Mouse (Mus musculus): ENCODE results near the gene Polr2h.
"Not testable (repeated sequence)": the region's sequence is repeated elsewhere in the genome, so short reads cannot be mapped to it uniquely, and the experiment has no call there.

The Polr2h gene

DNA sequence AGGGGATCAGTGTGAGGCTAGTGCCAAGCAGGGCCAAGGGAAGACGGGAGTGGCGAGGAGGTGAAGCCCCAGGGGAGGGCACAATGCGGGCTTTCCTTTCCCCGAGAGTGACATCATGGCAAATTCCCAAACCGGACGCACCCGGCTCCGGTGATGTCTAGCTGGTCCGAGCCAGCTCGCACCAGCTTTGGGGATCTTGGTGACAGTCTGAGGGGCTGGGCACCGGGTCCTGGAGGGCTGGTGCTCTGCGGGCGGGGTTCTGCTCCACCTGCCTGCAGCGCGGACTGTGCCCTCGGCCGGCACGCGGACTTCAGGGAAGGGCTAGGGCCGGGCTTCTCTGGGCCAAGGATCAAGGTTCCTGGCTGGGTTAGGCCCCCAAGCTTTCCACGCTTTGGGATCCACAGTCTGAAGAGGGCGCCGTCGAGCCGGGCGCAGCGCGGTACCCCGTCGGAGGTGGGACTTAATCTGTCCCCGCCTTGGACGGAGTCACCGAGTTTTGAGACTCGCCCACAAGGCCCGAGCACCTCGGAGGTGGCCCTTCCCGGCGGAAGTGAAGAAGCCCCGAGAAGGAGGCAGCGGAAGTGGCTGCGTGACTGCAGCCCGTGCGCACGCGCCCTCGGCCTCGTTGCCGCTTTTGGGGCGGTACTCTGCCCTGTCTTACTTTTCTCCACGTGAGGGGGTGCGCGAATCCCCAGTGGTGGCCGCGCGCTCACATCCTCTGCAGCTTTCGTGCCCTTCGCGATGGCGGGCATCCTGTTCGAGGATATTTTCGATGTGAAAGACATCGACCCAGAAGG, at the start of gene Polr2h, which contains the start of gene Clcn2:
Gene Polr2h, plus strand, starts transcription at position 485 of the 797 bp plus-strand sequence.
Gene Clcn2, minus strand, starts transcription at position 566 of the 797 bp plus-strand sequence.
- peak; percentile 98 for DNase-seq

DNA sequence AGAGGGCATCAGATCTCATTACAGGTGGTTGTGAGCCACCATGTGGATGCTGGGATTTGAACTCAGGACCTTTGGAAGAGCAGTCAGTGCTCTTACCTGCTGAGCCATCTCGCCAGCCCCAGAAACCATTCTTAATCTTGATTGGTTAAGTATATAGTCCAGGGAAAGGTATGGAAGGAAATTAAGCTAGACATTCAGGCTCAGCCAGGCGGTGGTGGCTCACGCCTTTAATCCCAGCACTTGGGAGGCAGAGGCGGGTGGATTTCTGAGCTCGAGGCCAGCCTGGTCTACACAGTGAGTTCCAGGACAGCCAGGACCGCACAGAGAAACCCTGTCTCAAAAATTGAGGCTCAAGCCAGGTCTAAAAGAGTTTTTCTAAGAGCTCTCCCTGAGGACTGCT, 49.5 kb upstream of the Polr2h start, which contains the start of gene Eif4g1:
Gene Eif4g1, plus strand, starts transcription at position 301 of the 400 bp plus-strand sequence.
- DNase-seq = not testable (repeated sequence)

DNA sequence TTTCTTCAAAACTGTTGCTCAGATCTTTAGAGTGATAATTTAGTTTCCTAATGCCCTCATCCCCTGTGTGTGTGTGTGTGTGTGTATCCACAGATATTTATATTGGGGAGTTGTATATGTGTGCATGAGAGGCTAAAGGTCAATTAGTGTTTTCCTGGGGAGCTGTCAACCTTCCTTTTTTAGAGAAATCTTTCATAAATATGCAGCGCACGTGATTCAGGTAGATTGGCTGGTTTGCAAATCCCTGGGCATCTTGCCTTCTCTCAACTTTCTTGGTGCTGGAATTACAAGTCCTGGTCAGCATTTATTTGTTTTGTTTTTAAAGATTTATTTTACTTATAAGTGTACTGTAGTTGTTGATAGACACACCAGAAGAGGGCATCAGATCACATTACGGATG, 47.2 kb upstream of the Polr2h start:
- DNase-seq = no peak

DNA sequence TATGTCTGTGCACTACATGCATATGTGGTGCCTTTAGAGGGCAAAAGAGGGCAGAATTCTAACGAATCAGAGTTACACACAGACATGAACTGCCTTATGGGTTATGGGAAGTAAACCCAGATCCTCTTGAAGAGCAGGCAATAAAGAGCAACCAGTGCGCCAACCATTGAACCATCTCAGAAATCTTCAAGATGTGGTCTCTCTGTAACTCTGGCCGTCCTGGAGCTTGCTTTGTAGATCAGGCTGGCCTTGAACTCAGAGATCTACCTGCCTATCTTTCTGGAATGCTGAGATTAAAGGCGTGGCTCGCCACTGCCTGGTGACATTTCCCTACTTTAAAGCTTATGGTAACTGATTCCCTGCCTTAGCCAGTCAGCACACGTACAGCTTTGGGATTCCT, 45.6 kb upstream of the Polr2h start:
- DNase-seq = no peak

DNA sequence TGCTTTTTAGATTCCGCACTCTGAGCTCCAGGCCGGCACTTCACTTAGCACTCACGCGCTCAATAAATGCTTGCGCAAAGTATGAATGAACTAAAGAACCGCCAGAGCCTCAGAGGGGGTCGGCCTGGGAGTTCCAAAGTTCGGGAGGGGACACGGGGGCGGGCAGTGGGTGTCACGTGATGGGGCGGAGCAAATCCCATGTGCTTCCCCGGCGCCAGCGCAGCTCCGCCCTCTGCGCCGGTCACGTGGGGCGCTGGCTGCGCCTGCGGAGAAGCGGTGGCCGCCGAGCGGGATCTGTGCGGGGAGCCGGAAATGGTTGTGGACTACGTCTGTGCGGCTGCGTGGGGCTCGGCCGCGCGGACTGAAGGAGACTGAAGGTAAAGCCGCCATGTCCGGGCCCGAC, 45.0 kb upstream of the Polr2h start:
- peak; percentile 98 for DNase-seq

DNA sequence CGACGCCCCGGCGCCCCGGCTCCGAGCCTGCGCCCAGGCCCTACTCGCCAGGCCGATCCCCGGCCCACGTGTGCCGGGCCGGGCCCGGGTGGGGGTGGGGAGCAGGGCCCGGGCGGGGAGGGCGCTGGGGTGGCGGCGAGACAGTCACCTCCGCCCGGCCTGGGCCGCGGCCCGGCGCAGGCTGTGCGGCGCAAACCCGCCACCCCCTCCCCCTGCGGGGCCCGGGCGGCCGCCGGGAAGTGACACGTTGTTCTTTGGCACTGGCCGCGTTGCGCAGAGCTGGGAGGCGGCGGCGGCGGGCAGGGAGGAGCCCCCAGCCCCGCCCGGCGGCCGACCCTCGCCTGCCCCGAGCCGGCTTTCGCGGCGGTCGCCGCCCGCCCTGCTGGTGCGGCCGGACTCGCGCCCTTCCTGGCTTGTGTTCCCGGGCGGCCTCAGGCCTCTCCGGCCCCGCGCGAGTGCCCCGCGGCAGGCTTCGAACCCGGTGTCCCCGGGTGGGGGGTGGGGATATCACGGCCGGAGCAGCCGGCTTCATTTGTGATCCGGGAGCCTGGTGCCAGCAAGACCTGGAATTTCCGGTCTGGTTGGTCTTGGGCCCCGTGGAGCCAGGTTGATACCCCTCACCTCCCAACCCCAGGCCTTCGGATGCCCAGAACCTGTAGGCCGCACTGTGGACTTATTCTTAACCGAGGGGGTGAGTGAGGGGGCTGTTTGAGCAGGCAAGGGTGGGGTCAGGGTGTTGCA, 44.3 kb upstream of the Polr2h start:
- DNase-seq = peak; percentile 80

DNA sequence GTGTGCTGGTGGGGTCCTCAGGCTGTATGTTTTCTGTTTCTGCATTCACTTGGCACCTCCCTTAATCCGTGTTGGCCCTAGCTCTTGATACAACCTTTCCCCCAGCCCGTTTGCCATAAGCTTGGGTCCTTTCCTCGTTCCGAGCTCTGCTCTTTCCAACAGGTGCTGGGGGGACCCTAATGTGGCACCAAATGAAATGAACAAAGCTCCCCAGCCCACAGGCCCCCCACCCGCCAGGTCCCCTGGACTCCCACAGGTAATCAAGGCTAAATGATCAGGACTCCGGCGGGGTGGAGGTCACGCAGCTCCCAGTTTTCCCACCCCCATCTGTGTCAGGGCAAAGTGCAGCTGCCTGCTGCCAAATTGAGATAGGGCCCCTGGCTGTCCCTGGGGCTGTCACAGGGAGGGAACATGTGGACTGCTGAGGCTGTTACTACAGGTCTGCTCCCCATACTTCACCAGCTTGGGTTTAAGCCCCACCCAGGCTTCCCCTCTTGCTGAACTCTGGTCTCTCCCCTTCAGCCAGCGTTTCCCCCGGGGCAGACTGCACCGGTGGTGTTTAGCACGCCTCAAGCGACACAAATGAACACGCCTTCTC, 43.7 kb upstream of the Polr2h start:
- peak; percentile 63 for DNase-seq

DNA sequence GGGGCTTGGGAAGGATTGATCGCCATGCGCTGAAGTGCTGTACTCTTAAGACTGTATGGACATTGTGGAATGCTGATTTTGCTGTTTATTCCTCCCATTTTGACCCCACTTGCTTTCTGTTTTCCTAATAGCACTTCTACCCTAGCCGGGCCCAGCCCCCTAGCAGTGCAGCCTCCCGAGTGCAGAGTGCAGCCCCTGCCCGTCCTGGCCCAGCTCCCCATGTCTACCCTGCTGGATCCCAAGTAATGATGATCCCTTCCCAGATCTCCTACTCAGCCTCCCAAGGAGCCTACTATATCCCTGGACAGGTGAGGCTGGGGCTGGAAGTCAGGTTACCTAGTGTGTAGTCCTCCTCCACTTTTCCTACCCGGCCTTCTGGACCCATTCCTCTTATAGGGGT, 42.3 kb upstream of the Polr2h start:
- no peak for DNase-seq

DNA sequence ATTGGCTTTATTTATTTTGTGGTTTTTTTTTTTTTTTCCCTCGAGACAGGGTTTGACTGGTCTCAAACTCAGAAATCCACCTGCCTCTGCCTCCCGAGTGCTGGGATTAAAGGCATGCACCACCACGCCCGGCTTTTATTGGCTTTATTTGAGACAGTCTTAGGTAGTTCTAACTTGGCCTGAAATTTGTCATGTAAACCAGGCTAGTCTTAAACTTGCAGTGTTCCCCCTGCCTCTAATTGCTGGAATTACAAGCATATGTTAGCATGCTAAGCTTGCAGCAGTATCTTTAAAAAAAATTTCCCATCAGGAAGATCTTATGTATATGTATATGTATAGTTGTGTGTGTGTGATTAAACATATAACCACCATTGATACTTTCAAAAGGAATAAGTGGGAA, 40.8 kb upstream of the Polr2h start:
- DNase-seq = no peak

DNA sequence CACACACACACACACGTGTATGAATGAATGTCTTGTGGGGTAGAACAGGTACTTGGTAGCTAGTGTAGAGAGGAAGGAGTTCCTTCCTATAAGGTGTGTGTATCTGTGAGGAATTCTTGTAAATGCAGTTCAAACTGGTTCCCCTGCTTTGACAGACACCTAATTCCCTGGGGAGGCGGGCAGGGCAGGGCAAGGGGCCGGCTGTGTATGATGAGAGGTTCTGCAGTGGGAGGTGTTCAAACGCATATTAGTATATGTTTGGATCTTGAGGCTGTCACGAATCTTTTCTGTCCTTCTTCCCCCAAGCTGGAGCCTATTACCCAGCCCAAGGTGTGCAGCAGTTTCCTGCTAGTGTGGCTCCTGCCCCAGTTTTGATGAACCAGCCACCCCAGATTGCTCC, 40.1 kb upstream of the Polr2h start:
- DNase-seq = no peak

DNA sequence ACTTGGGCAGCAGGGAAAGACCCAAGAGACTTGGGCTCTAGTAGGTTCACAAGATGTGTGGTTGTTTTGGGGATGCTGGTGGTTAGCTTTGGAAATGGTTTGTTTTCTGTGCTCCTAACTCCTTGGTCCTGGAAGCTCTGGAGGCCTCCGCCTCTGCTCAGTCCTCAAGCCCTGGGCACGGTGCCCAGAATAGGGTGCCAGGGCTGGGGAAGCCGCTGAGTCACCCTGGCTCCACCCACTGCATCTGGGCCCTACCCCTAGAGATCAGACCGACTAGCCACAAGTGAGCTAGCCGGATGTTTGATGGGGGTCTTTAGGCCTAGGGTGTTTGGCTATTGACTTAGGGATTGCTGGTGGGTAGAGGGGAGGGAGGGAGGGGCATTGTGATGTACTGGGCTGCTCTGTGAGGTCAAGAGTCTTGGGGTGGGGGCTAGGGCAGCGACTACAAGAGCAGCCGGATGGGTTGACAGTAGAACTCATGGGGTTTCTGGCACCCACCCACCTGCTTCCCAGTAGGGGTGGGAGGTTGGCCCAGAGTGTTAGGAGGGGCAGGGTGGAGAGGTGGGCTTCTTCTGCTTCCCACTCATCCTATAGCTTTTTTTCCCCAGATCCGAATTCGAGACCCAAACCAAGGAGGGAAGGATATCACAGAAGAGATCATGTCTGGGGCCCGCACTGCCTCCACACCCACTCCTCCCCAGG, 39.3 kb upstream of the Polr2h start:
- peak; percentile 83 for DNase-seq

DNA sequence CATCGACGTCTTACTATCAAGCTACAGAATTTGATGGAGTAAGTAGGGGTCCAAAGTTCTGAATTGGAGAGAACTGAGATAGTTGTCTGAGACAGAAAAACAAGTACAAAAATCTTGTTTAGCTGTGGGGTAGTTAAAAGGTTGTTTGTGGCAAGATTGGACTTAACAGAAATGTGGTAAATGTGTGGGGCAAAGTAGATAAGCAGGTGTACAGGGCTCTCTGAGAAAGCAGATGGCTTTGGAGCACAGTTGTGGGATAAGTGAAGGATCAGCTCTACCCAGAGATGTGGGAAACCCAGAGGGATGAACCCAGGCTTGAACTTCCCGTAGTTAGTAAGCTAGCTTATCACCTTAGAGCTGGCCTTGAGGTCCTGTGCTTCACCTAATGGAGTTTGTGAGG, 26.7 kb upstream of the Polr2h start:
- no peak for DNase-seq

DNA sequence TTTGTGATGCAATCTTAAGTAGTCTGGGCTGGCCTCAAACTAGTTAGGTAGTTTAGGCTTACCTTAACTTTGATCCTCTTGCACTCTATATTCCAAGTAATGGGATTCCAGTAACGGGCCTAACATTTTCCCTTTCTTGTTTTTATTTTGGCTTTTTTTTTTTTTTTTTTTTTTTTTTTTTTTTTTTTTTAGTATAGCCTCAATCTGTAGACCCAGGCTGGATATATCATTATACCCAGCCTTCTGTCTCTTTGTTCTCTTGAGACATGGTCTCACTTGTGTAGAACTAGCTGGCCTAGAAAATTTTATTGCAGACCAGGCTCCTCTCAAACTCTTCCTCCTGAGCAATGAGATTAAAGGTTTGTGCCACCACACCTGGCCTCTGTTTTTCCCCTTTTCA, 25.8 kb upstream of the Polr2h start:
- no peak for DNase-seq

DNA sequence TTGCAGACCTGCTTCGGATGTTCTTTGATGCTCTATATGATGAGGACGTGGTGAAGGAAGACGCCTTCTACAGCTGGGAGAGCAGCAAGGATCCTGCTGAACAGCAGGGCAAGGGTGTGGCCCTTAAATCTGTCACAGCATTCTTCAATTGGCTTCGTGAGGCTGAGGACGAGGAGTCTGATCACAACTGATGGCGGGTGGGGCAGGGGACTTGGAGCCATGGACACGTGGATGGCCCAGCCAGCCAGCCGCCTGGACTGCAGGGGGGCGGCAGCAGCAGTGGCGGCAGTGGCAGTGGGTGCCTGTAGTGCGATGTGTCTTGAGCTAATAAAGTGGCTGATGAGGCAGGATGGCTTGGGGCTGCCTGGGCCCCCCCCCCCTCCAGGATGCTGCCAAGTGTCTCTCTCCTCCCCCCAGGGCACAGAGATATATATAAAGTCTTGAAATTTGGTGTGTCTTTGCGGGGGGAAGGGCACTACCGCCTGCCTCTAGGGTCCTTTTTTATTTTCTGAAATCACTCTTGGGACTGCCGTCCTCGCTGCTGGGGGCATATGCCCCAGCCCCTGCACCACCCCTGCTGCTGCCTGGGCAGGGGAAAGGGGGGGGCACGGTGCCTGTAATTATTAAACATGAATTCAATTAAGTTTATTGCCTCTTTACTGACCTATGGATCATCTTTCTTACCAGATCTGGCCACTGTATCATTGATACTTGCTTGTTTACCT, 25.1 kb upstream of the Polr2h start:
- no peak for DNase-seq

DNA sequence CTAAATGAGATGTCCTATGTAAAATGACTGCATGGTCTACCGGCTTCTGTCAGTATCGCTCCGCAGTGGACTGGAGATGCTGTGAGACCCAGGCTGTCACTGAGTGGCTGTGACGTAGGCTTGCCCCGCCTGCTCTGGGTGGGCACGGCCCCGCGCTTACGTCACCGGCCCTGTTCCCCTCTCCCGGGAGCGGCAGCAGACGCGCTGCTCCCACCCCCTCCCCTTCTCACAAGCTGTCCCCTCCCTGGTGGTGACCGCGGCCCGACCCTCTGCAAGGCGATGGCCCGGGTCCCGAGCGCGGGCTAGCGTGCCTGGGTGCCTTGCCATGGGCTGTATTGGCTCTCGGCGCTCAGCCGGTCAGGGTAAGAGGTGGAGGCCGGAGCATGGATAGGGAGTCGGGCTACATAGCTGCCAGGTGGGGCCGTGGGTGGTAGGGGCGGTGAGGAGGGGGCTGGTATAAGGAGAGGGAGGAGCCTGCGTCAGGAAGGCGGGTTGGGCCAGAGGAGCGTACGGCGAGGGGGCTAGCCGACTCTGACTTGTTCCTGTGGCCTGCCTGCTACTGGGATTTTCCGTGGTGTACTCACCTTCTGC, 24.3 kb upstream of the Polr2h start, which contains the start of gene Fam131a:
Gene Fam131a, plus strand, starts transcription at position 131 of the 591 bp plus-strand sequence.
- DNase-seq = peak; percentile 94

DNA sequence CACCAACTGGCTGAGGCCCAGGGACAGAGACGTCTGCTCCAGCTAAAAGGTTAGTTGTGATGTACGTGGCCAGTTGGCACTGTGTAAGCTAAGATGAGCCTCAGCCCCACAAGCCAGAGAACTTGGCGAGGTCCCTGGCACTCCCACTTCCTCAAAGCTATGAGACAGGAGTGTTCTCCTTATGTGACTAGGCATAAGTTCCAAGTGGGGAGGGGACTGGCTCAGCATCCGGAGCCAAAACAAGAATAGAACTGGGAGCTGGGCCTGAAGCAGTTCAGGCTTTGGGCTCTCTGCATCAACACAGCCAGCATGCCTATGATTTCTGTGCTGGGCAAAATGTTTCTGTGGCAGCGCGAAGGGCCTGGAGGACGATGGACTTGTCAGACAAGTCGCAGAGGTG, 22.7 kb upstream of the Polr2h start:
- DNase-seq = peak; percentile 60

DNA sequence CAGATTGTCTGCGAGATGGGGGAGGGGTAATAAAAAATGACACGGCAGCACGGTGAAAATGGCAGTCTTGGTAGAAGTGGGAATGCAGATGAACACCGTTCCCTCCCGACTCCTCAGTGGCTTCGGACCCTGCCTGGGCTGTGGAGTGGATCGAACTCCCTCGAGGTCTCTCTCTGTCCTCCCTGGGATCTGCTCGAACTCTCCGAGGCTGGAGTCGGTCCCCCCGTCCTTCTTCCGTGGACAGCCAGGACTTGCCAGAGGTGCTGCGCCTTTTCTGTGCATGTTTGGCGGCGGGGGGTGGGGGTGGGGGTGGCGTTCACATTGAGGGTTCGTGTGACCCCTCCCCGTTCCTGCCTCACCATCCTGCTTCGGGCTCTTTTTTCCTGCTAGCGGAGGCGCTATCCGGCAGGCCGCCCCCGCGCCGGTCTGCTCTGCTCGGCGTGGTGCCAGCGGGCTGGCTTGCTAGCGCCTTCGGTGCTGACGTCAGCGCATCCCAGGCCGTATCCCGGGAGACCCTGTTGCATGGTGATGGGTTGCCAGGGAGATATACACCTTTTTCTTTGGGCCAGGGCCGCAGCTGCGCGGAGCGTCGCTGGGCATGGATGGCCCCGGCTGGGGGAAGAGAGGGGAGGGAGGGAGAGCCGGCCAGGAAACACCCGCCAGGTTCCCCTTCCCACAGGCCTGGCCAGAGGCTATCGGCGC, 21.7 kb upstream of the Polr2h start:
- DNase-seq = peak; percentile 93

DNA sequence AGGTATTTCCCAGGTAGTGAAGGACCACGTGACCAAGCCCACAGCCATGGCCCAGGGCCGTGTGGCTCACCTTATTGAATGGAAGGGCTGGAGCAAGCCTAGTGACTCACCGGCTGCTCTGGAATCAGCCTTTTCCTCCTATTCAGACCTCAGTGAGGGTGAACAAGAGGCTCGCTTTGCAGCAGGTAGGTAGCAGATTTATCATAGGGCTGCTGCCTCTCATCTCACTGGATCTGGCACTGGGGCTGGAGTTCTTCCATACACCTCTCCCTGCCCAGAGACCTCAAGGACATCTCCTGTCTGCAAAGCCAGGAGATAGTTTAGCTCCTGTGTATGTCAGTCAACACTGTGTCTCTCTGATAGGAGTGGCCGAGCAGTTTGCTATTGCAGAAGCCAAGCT, 18.2 kb upstream of the Polr2h start:
- no peak for DNase-seq

DNA sequence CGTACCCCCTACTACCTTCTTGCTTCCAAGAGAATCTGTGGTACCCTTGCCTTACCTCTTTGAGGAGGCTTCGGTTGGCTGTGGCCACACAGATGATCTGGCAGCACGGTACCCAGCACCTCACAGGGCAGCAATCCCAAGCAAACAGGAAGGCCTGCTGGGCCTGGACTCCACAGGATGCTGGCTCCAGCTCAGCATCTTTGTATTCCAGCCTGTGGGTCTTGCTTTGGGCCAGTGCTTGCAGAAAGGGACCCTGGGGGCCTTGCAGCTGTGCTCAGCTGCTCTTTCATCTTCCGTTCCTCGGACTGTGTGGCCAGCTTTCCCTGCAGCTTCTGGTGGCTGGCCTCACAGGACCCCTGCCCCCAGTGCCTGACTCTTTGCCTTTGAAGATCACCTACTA, 17.4 kb upstream of the Polr2h start:
- DNase-seq = no peak

DNA sequence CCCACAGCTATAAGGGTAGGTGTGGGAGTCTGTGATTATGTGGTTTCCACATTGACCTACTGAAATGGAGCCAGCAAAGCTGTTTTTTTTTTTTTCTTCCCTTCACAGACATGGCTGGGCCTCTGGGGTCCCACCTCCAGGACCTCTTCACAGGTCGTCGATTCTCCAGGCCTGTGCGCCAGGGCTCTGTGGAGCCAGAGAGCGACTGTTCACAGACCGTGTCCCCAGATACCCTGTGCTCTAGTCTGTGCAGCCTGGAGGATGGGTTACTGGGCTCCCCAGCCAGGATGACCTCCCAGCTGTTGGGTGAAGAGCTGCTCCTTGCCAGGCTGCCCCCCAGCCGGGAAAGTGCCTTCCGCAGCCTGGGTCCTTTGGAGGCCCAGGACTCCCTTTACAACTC, 16.1 kb upstream of the Polr2h start:
- DNase-seq = no peak
